Mouse (Mus musculus) spleen, postnatal 0 days (tissue): Measurements from ENCODE around the gene Nwd1. TPM values are rescaled to one million over a fixed set of nuclear protein-coding genes. Genes with fewer than 3 reads are reported as not detected.

Experiments
- polyA plus RNA-seq: library from polyadenylated mRNA; unstranded; fragments of >200 nt; fragmentation: Nextera tagmentation; extraction: Ambion mirVana; gene quantifications from 2 replicates; pipeline ENCODE4 v1.2.1, GENCODE M21; 2015

Gene Nwd1
- 0.02 and 0.06 TPM in 2 replicates for polyA plus RNA-seq

GRCm38 (mm10) chr8:72646060-72646767 lies at the start of gene Nwd1:
TSS of gene Nwd1 (plus strand) at chr8:72646711.

DNA sequence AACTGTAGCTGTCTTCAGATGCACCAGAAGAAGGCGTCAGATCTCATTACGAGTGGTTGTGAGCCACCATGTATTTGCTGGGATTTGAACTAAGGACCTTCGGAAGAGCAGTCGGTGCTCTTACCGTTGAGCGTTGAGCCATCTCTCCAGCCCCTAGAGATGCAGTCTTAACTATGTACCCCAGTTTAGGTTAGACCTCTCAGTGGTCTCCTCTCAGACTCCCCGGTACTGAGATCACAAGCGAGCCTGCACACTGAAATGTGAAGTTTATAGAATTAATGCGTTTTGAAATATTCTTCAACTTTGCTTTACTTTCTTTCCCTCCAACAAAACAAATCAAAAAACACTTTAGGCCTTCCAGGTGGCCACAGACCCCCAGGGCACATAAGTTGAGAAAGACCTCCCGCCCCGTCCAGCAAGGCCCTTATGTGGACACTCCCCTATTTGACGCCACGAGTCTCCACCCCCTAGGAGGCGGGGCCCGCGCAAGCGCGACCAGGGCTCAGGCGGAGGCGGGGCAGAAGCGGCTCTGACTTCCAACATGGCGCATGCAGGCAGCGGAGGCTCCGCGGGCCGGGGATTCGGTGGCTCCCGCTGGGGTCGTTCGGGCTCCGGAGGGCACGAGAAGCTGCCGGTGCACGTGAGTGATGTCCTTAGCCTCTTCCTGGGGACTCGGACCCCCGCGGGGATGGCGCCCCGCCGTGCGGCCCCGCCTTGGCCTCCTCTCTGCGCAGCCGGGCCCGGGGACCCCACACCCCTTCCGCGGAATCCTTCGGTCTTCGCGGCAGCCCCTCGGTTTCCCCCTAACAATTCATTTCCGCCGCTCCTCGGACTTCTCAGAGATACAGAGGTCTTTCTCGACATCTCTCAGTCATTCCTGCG lies 76.5 kb downstream of the Nwd1 start, which contains the start of gene Sin3b:
TSS of gene Sin3b (plus strand) at position 517 of the 882 bp plus-strand sequence.

DNA sequence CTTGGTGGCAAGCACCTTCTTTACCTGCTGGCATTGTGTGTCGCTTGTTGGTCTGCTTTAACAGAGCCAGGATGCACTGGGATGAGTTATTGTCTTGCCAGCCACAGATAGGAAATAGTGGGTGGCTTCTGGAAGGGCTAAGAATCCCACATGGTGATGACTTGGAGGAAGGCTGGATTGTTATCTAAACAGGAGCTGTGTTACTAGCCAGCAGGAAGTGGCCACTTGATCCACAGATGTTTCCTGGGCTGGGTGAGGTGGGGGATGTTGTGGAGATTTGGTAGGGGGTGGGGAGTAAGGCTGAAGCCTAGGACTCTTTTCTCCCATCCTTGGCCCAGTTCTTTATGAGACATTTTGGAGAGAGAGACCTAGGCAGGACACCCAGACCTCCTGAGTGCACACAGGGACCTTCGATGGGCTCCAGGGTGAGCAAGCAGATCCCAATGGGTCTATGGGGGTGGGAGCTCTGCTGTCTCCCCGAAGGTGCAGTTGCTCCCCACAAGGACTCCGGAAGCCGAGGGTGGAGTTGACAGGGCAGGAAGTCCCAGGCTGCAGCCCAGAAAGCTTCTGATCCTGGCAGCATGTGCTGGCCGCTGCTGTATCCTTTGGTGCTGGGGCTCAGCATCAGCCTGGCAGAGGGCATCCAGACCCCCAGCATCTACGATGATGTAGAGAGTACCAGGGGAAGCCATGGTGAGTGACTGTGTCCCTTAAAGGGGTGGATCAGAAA lies 115.0 kb downstream of the Nwd1 start, which contains the start of gene F2rl3:
TSS of gene F2rl3 (plus strand) at position 559 of the 730 bp plus-strand sequence.

Other genes with a start within 250 kb of the Nwd1 start
- gene Eps15l1, start 225.3 kb upstream of the Nwd1 start, polyA plus RNA-seq, result 18.2 and 19.9 TPM in 2 replicates
- 0.68 and 0.87 TPM in 2 replicates for gene Calr3, start 202.8 kb upstream of the Nwd1 start, polyA plus RNA-seq
- 3.8 and 5.7 TPM in 2 replicates for gene 1700030K09Rik, start 202.8 kb upstream of the Nwd1 start, polyA plus RNA-seq
- 22.4 and 24.3 TPM in 2 replicates for gene Cherp, start 171.5 kb upstream of the Nwd1 start, polyA plus RNA-seq
- 9.0 and 10.6 TPM in 2 replicates for gene Slc35e1, start 154.1 kb upstream of the Nwd1 start, polyA plus RNA-seq
- 9.3 and 9.9 TPM in 2 replicates for gene Med26, start 98.4 kb upstream of the Nwd1 start, polyA plus RNA-seq
- gene Smim7, start 75.6 kb upstream of the Nwd1 start, polyA plus RNA-seq, result 52.7 and 56.5 TPM in 2 replicates
- gene Tmem38a, start 74.7 kb upstream of the Nwd1 start, polyA plus RNA-seq, result 4.8 and 5.5 TPM in 2 replicates
- gene Sin3b, start 76.6 kb downstream of the Nwd1 start, polyA plus RNA-seq, result 117 and 130 TPM in 2 replicates
- gene F2rl3, start 115.2 kb downstream of the Nwd1 start, polyA plus RNA-seq, result 7.6 and 9.3 TPM in 2 replicates